Mouse (Mus musculus) lung, postnatal 25 days (tissue): ENCODE measurements at regions not wholly inside any gene's neighbourhood (a gene's known extent, or its start where the extent isn't known, plus 50 kb on each side); places are given as distances from the start of the nearest gene placed in this dataset.

Source experiments
- DNase-seq: peaks from one replicate; pipeline ENCODE4 v3.0.0; 2022; ENCODE audit warnings: low spot score

GRCm38 (mm10) chr14:99430323-99430722 is 131.8 kb downstream of the Klf5 start:
- DNase-seq: peak; percentile 38

GRCm38 (mm10) chr14:99431697-99432096 is 133.2 kb downstream of the Klf5 start:
- no peak for DNase-seq

GRCm38 (mm10) chr14:99434645-99435044 is 136.2 kb downstream of the Klf5 start:
- no peak for DNase-seq

- DNase-seq: no peak
These were observed 137.0 kb downstream of the Klf5 start for GRCm38 (mm10) chr14:99435512-99435911.

GRCm38 (mm10) chr14:99436051-99436450 is 137.6 kb downstream of the Klf5 start:
- no peak for DNase-seq

- DNase-seq: no peak
These were observed 150.6 kb downstream of the Klf5 start for GRCm38 (mm10) chr14:99449112-99449511.

GRCm38 (mm10) chr14:99449870-99450269 is 151.4 kb downstream of the Klf5 start:
- no peak for DNase-seq

GRCm38 (mm10) chr14:99451110-99451795 is 152.8 kb downstream of the Klf5 start:
- DNase-seq: no peak

- DNase-seq: no peak
These were observed 155.4 kb downstream of the Klf5 start for GRCm38 (mm10) chr14:99453916-99454315.

- DNase-seq: no peak
These were observed 158.1 kb downstream of the Klf5 start for GRCm38 (mm10) chr14:99456555-99456954.

- DNase-seq: no peak
These were observed 159.1 kb downstream of the Klf5 start for GRCm38 (mm10) chr14:99457573-99457972.

GRCm38 (mm10) chr14:99472111-99472510 is 173.6 kb downstream of the Klf5 start:
- DNase-seq: peak; percentile 29

GRCm38 (mm10) chr14:99475271-99475670 is 176.8 kb downstream of the Klf5 start:
- DNase-seq: peak; percentile 1

- no peak for DNase-seq
These were observed 182.0 kb downstream of the Klf5 start for GRCm38 (mm10) chr14:99480325-99481077.

GRCm38 (mm10) chr14:99487981-99488380 is 189.5 kb downstream of the Klf5 start:
- DNase-seq: no peak

GRCm38 (mm10) chr14:99493197-99493596 is 194.7 kb downstream of the Klf5 start:
- DNase-seq: no peak

GRCm38 (mm10) chr14:99493659-99494058 is 195.2 kb downstream of the Klf5 start:
- DNase-seq: no peak

- no peak for DNase-seq
These were observed 201.2 kb downstream of the Klf5 start for GRCm38 (mm10) chr14:99499502-99500266.

GRCm38 (mm10) chr14:99504909-99505308 is 206.4 kb downstream of the Klf5 start:
- DNase-seq: no peak

GRCm38 (mm10) chr14:99509696-99510536 is 211.4 kb downstream of the Klf5 start:
- no peak for DNase-seq

- peak; percentile 27 for DNase-seq
These were observed 217.0 kb downstream of the Klf5 start for GRCm38 (mm10) chr14:99515474-99515873.

- no peak for DNase-seq
These were observed 218.2 kb downstream of the Klf5 start for GRCm38 (mm10) chr14:99516703-99517102.
